Mouse (Mus musculus) regulatory T cell (primary cell): Measurements from ENCODE around the gene Cfap73.

ENCODE experiments used
- in situ Hi-C: fragments of 300-600 bp; cut with MboI, MseI; formaldehyde crosslinking; loops from one replicate; pipeline ENCODE4 v1.15.1; 2025; ENCODE audit warnings: high pct_unique_total_duplicates

Gene Cfap73

GRCm38 (mm10) chr5:120612822-120613604 lies 21.0 kb downstream of the Cfap73 start:
- in situ Hi-C loops = no loop called here

- in situ Hi-C loops = no loop called here
Observed at GRCm38 (mm10) chr5:120612442-120612821, 21.6 kb downstream of the Cfap73 start, which contains the start of the genes Rita1 and Ddx54. Rita1 (minus strand) TSS chr5:120612589. Ddx54 (plus strand) TSS chr5:120612739.

GRCm38 (mm10) chr5:120611416-120611815 lies 22.6 kb downstream of the Cfap73 start:
- in situ Hi-C loops = no loop called here

GRCm38 (mm10) chr5:120610906-120611305 lies 23.1 kb downstream of the Cfap73 start:
- in situ Hi-C loops = no loop called here

GRCm38 (mm10) chr5:120609246-120609775 lies 24.7 kb downstream of the Cfap73 start:
- in situ Hi-C loops = loop anchor here (5.0 kb wide), 1 partner anchor 107 kb away; the partner anchor contains the start of gene Plbd2

- in situ Hi-C loops = loop anchor here (5.0 kb wide), 1 partner anchor 105 kb away; the partner anchor contains the start of gene Plbd2
Observed at GRCm38 (mm10) chr5:120607335-120607734, 26.7 kb downstream of the Cfap73 start.

- in situ Hi-C loops = loop anchor here (5.0 kb wide), 1 partner anchor 104 kb away; the partner anchor contains the start of gene Plbd2
Observed at GRCm38 (mm10) chr5:120606590-120607200, 27.3 kb downstream of the Cfap73 start.

GRCm38 (mm10) chr5:120605688-120606087 lies 28.3 kb downstream of the Cfap73 start:
- in situ Hi-C loops = loop anchor here (5.0 kb wide), 1 partner anchor 103 kb away; the partner anchor contains the start of gene Plbd2

GRCm38 (mm10) chr5:120605241-120605661 lies 28.8 kb downstream of the Cfap73 start:
- in situ Hi-C loops = loop anchor here (5.0 kb wide), 1 partner anchor 103 kb away; the partner anchor contains the start of gene Plbd2

- in situ Hi-C loops = loop anchor here (5.0 kb wide), 1 partner anchor 103 kb away; the partner anchor contains the start of gene Plbd2
Observed at GRCm38 (mm10) chr5:120604839-120605238, 29.2 kb downstream of the Cfap73 start.

- in situ Hi-C loops = no loop called here
Observed at GRCm38 (mm10) chr5:120603515-120603914, 30.5 kb downstream of the Cfap73 start.

GRCm38 (mm10) chr5:120602210-120602609 lies 31.8 kb downstream of the Cfap73 start:
- in situ Hi-C loops = no loop called here

GRCm38 (mm10) chr5:120600946-120601668 lies 32.9 kb downstream of the Cfap73 start:
- in situ Hi-C loops = no loop called here

- in situ Hi-C loops = loop anchor here (10.0 kb wide), 1 partner anchor 825 kb away; no protein-coding TSS in a partner anchor
Observed at GRCm38 (mm10) chr5:120599625-120600024, 34.4 kb downstream of the Cfap73 start.

- in situ Hi-C loops = loop anchor here (10.0 kb wide), 1 partner anchor 820 kb away; no protein-coding TSS in a partner anchor
Observed at GRCm38 (mm10) chr5:120594485-120594884, 39.5 kb downstream of the Cfap73 start.

- in situ Hi-C loops = loop anchor here (10.0 kb wide), 1 partner anchor 817 kb away; no protein-coding TSS in a partner anchor
Observed at GRCm38 (mm10) chr5:120592141-120592540, 41.9 kb downstream of the Cfap73 start.

- in situ Hi-C loops = loop anchor here (10.0 kb wide), 1 partner anchor 816 kb away; no protein-coding TSS in a partner anchor
Observed at GRCm38 (mm10) chr5:120590356-120591010, 43.6 kb downstream of the Cfap73 start.

- in situ Hi-C loops = loop anchor here (10.0 kb wide), 1 partner anchor 74 kb away; the partner anchor contains the start of gene Slc8b1
Observed at GRCm38 (mm10) chr5:120588569-120589094, 45.4 kb downstream of the Cfap73 start, which contains the start of the genes Tpcn1 and Iqcd. Tpcn1 (minus strand) TSS chr5:120588673. Iqcd (plus strand) TSS chr5:120589016.

GRCm38 (mm10) chr5:120587940-120588568 lies 46.0 kb downstream of the Cfap73 start:
- in situ Hi-C loops = loop anchor here (10.0 kb wide), 1 partner anchor 73 kb away; the partner anchor contains the start of gene Slc8b1

- in situ Hi-C loops = loop anchor here (10.0 kb wide), 1 partner anchor 73 kb away; the partner anchor contains the start of gene Slc8b1
Observed at GRCm38 (mm10) chr5:120587616-120587926, 46.5 kb downstream of the Cfap73 start.
